Mouse (Mus musculus) gastrocnemius, postnatal 4 days (tissue): ENCODE data around the gene Srcin1. TPM values are rescaled to one million over a fixed set of nuclear protein-coding genes. Genes with fewer than 3 reads are reported as not detected.

Experiments used
- DNase-seq, 2 experiments: peaks; one replicate each; pipeline ENCODE4 v3.0.0; 2021 to 2022; ENCODE audit warnings: low spot score in 2 of 2, mixed read lengths in 2 of 2
- total RNA-seq, 2 experiments: library from RNA; stranded (reverse); gene quantifications; 2 replicates each; pipeline ENCODE4 v1.2.3; 2021

Gene Srcin1
- total RNA-seq, 2 experiments from 2014 or later: 1.3 to 1.7 TPM

DNA sequence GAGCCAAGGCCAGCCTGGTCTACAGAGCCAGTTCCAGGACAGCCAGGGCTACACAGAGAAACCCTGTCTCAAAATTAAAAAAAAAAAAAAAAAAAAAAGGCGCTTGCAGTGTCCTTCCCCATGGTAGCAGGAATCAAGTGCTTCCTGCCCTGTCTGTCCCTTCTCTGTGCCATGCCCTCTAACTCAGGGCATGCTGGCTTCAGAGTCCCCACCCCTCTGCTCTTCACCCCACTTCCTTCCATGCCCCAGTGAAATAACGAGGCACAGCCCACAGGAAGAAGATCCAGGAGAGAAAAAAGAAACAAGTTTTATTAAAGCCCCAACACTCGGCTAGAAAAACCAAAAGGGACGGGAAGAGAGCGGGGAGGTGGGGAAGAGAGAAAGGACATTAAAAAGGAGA is 66.9 kb downstream of the Srcin1 start:
- DNase-seq: no peak

GRCm38 (mm10) chr11:97508198-97508597 is 67.8 kb downstream of the Srcin1 start:
- no peak for DNase-seq

- DNase-seq: no peak
Measured at GRCm38 (mm10) chr11:97506331-97506730, 69.7 kb downstream of the Srcin1 start.

GRCm38 (mm10) chr11:97505784-97506183 is 70.2 kb downstream of the Srcin1 start:
- no peak for DNase-seq

DNA sequence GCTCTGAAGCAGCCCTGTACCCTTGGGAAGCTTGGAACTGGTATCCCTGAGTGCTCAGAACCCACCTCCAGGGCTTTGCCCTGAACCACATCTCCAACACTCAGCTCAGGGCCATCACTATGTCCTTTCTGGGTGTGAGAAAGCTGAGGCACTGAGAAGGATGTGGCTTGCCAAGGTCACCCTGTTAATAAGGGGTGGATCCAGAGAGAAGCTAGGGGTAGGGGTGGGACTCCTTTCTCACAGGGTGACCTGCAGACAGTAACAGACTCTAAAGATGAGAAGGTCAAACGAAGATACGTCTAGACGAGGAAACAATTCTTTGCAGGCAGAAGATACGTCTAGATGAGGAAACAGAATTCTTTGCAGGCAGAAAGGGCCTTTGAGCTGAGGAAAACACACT is 73.1 kb downstream of the Srcin1 start:
- DNase-seq: no peak

DNA sequence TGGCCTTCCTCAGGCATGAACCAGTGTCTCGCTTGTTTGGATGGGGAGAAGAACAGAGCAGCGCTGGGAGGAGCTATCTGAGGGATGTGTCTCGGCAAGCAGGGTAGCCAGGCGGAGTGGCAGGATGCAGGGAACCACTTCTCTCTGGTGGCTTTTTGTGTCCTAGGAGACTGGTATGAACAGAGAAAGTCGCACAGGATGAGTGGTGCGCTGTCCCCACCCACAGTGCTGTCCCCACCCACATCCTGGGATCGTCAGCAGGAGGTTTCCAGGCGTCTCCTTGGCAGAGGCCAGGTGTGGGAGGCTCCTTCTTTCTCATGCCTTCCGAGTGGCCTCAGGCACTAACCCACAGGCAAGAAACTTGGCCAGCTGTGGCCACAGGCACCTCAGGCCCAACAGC is 73.6 kb downstream of the Srcin1 start:
- DNase-seq: no peak

- DNase-seq: no peak
Measured at GRCm38 (mm10) chr11:97500720-97501448, 75.1 kb downstream of the Srcin1 start.

- no peak for DNase-seq
Measured at GRCm38 (mm10) chr11:97499865-97500719, 75.9 kb downstream of the Srcin1 start, which contains the start of gene 4933428G20Rik. Gene 4933428G20Rik (minus strand): TSS chr11:97500340.

- no peak for DNase-seq
Measured at GRCm38 (mm10) chr11:97497543-97497942, 78.4 kb downstream of the Srcin1 start.

GRCm38 (mm10) chr11:97492836-97493235 is 83.2 kb downstream of the Srcin1 start:
- no peak for DNase-seq

DNA sequence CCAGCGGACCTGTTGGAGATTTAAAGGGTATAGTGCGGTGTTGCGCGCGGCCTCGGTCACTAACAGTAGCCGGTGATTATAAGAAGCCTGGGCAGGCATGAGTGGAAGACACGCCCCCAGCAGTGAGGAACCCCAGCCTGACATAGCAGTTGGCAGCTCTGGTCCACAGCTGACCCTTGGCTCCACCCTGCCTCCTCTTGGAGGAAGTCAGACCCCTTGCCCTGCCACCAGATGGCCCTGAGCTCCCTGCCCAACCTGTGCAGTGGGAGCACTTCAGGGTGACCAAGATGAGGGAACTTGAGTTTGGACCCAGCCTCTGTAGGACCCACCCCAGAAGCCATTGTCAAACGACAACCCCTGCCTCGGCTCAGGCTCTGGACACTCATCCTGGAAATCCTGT is 84.3 kb downstream of the Srcin1 start:
- no peak for DNase-seq

DNA sequence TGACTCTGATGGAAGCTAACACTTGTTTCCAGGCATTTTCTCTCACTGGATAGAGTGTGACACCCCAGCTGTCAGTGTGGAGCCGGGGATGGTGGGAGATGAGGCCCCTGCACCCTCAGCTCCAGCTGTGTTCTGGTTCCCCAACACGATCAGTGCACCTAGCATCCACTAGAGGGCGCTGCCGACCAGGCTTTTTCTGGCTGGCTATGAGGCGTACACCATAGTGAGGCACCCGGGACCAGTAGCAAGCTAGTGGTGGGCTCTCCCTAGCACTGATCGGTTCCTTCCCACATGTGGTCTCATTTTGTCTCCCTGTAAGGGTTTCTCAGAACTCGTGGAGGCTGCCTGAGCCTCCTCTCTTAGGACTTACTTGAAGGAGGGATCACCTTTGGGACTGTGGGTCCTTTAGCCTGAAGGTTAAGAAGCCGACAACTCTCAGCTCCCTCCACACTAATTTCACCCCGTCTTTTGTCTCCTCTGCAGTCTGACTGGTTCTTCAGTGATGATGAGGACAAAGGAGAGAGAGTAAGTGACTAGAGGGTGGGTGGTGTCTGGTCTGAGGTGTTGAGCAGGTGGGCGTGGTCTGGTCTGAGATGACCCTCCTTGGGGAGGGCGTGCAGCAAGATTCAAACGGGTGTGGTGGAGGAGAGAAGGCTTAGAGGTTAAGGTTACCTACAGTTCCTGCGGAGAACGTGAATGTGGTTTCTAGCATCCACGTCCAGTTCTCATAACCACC is 86.2 kb downstream of the Srcin1 start:
- DNase-seq: peak; percentile 66 to 70

- no peak for DNase-seq
Measured at GRCm38 (mm10) chr11:97487656-97488055, 88.3 kb downstream of the Srcin1 start.

DNA sequence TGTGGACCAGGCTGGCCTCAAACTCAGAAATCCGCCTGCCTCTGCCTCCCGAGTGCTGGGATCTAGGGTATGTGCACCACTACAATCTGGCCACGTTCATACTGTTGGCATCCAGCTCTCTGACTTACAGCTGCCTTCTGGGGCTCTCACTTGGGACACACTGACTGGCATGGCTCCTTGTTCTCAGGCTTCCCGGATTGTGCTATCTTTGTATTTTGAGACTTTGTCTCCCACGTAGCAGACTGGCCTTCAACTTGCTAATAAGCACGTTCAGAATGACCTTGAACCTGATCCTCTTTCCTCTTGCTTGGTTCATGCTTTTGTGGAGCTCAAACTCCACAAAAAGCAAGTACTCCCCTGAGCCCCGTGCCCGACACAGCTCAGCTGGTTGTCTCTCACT is 90.3 kb downstream of the Srcin1 start:
- DNase-seq: no peak

GRCm38 (mm10) chr11:97479824-97480223 is 96.2 kb downstream of the Srcin1 start:
- DNase-seq: no peak

GRCm38 (mm10) chr11:97479085-97479484 is 96.9 kb downstream of the Srcin1 start:
- DNase-seq: no peak

DNA sequence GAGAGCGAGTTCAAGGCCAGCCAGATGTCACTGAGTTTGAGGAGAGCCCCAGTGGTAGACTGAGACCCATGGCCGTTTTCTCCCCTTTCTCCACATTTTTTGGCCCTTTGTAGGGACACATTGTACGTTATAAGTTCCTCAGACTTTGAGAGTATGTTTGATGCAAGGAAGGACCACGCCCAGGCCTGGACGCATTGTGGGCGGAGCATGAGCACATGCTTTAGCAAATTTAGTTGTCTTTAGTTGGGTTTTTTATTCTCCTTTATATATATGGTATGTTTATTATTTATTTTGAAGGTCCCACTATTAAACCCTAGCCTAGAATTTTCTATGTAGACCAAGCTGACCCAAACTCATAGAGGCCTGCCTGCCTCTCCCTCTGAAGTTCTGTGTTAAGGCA is 97.6 kb downstream of the Srcin1 start:
- DNase-seq: no peak

DNA sequence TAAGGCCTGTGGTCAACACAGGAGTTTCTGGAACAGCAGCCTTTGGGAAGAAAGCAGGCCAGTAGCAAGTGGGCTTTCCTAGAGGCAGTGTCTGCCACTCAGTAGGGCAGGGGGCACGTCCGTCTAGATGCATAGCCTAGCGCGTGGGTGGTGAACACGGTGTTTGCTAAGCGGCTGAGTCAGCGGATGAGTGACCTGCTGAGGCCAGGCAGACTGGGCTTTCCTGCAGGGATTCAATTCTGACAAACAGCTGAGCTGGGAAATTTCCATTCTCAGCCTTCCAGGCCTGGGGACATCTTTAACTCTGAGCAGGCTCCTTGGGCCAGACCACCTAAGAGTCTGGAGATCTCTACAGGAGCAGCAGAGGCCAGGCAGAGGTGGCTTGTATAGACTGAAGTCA is 98.6 kb downstream of the Srcin1 start:
- DNase-seq: no peak

DNA sequence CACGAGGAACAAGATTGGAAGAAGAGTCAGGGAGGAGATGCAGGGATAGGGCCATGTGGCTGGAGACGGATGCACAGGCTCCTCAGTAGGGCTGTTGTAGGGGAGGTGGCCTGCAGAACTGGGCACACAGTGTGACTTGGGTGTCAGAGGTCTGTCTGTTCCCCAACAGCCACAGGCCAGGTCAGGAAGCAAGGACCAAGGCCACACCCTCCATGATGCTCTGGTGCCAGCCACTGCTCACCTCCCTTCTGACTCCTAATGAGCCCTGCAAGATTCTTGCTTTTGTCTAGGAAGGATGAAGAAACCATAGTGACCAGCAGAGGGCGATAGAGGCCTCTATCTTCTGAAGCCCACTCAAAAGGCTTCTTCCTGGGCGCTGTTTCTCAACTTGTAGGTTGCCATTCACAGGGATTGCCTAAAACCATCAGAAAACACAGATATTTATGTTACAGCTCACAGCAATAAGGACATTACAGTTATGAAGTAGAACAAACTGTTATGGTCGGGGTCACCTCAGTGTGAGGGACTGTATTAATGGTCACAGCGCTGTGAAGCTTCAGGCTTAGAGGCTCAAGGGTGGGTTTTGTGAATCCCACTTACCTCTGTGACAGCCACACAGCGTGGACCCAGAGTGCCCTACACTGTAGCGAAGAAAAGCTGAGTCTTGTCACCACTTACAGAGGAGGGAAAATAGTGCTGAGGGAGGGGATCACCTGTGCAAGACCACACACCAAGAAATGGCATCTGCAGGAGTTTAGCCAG is 99.5 kb downstream of the Srcin1 start:
- DNase-seq: peak in 1 of 2 experiments; percentile 69

GRCm38 (mm10) chr11:97471276-97471675 is 104.7 kb downstream of the Srcin1 start:
- DNase-seq: no peak

DNA sequence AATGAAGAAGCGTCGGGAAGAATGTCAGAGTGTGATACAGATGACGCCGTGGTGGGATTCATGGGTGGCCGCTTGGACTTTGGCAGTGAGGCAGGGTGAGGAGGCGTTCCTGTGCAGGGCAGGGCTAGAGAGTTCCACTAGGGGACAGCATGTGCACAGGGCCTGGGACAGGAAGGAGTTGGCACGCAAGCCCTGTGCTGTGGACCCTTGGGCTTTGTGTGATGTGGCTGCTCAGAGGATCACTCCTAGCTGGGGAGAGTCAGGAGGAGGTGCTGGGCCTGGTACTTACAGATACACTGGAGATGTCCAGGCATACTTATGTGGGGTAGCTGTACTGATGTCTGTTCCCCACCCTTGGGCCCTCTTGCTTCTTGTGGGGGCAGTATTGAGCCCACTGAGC is 106.2 kb downstream of the Srcin1 start:
- no peak for DNase-seq
